Mouse (Mus musculus) kidney, embryonic 14.5 days (tissue): Measurements from ENCODE around the gene Dcdc2c. TPM values are rescaled to one million over a fixed set of nuclear protein-coding genes. Genes with fewer than 3 reads are reported as not detected.

Experiments used
- ATAC-seq: fragments of 200-750 bp; cut with Nextera tagmentation; 2 replicates; pipeline ENCODE4 v1.8.0; 2017; ENCODE audit warnings: moderate number of reproducible peaks, mild to moderate bottlenecking, moderate TSS enrichment, moderate library complexity; ENCODE audit not compliant: low FRiP score, low TSS enrichment
- H3K27ac ChIP-seq: fragments of 300-500 bp; sonication (generic); 2 replicates; pipeline ENCODE4 v1.5.1; 2014; ENCODE audit warnings: low read depth, mild to moderate bottlenecking, low read length, moderate library complexity, mixed read lengths
- H3K27me3 ChIP-seq: fragments of 300-500 bp; sonication (generic); 2 replicates; pipeline ENCODE4 v1.6.1; 2014; ENCODE audit warnings: mild to moderate bottlenecking, low read length; ENCODE audit not compliant: control insufficient read depth, insufficient read depth
- H3K36me3 ChIP-seq: fragments of 300-500 bp; sonication (generic); 2 replicates; pipeline ENCODE4 v1.6.1; 2014; ENCODE audit warnings: low read length, mixed read lengths; ENCODE audit not compliant: control insufficient read depth, insufficient read depth
- H3K4me1 ChIP-seq: fragments of 300-500 bp; sonication (generic); 2 replicates; pipeline ENCODE4 v1.6.1; 2014; ENCODE audit warnings: low read length, mixed read lengths; ENCODE audit not compliant: control insufficient read depth, insufficient read depth
- H3K4me2 ChIP-seq: fragments of 300-500 bp; sonication (generic); replicated peaks from 2 replicates; pipeline ENCODE4 v1.6.1; 2014; ENCODE audit warnings: low read depth, mild to moderate bottlenecking, low read length
- H3K4me3 ChIP-seq: fragments of 300-500 bp; sonication (generic); 2 replicates; pipeline ENCODE4 v1.5.1; 2014; ENCODE audit warnings: mild to moderate bottlenecking, low read length
- H3K9ac ChIP-seq: fragments of 300-500 bp; sonication (generic); 2 replicates; pipeline ENCODE4 v1.6.1; 2014; ENCODE audit warnings: low read depth, mild to moderate bottlenecking, low read length, moderate library complexity
- H3K9me3 ChIP-seq: fragments of 300-500 bp; sonication (generic); 2 replicates; pipeline ENCODE4 v1.6.1; 2016; ENCODE audit warnings: low read length; ENCODE audit not compliant: control insufficient read depth
- WGBS: fragments of 180-500 bp; shearing (Covaris S2); extraction: QIAGEN DNeasy Blood & Tissue Kit; methylation state at CpG from one replicate; pipeline ENCODE4 v1.1.7; 2014; 5-methylcytosine and 5-hydroxymethylcytosine counted together
- polyA plus RNA-seq: library from polyadenylated mRNA; unstranded; fragments of >200 nt; fragmentation: Nextera tagmentation; extraction: Ambion mirVana; gene quantifications from 2 replicates; pipeline ENCODE4 v1.2.1, GENCODE M21; 2014

The Dcdc2c gene
- polyA plus RNA-seq, 1 experiment from 2014 or later: 0.23 TPM

GRCm38 (mm10) chr12:28582423-28582822 is 30.2 kb upstream of the Dcdc2c start, which contains the start of gene Allc:
Gene Allc (minus strand): TSS chr12:28582523.
- H3K27ac ChIP-seq: no peak within 1 kb of the TSS
- no peaks in the 10 kb centered on the region for H3K27me3 ChIP-seq
- no peak within 1 kb of the TSS for H3K9ac ChIP-seq
- H3K4me1 ChIP-seq: no peaks in the 10 kb centered on the region
- no peak within 1 kb of the TSS for H3K4me2 ChIP-seq
- H3K4me3 ChIP-seq: no peak within 1 kb of the TSS
- no peaks in the 10 kb centered on the region for H3K36me3 ChIP-seq
- no peak for ATAC-seq
- WGBS: 89% methylated on average over 8 of the region's 8 CpGs
- H3K9me3 ChIP-seq: no peaks in the 10 kb centered on the region

GRCm38 (mm10) chr12:28579132-28579531 is 26.9 kb upstream of the Dcdc2c start:
- no peaks in the 10 kb centered on the region for H3K4me1 ChIP-seq
- no peak overlapping the region for H3K4me2 ChIP-seq
- H3K27me3 ChIP-seq: no peaks in the 10 kb centered on the region
- H3K9me3 ChIP-seq: no peaks in the 10 kb centered on the region
- no peak overlapping the region for H3K4me3 ChIP-seq
- WGBS: 30% methylated on average over 4 of the region's 4 CpGs
- no peak overlapping the region for H3K9ac ChIP-seq
- H3K27ac ChIP-seq: no peak overlapping the region
- H3K36me3 ChIP-seq: no peaks in the 10 kb centered on the region
- no peak for ATAC-seq

GRCm38 (mm10) chr12:28578147-28578546 is 25.9 kb upstream of the Dcdc2c start:
- no peaks in the 10 kb centered on the region for H3K27me3 ChIP-seq
- H3K4me1 ChIP-seq: no peaks in the 10 kb centered on the region
- H3K9me3 ChIP-seq: no peaks in the 10 kb centered on the region
- H3K9ac ChIP-seq: no peak overlapping the region
- 88% methylated on average over 3 of the region's 3 CpGs for WGBS
- no peaks in the 10 kb centered on the region for H3K36me3 ChIP-seq
- no peak overlapping the region for H3K4me3 ChIP-seq
- no peak for ATAC-seq
- H3K4me2 ChIP-seq: no peak overlapping the region
- no peak overlapping the region for H3K27ac ChIP-seq

- no peak for ATAC-seq
- H3K9ac ChIP-seq: no peak overlapping the region
- WGBS: 71% methylated on average over 6 of the region's 6 CpGs
- H3K27ac ChIP-seq: no peak overlapping the region
- no peaks in the 10 kb centered on the region for H3K36me3 ChIP-seq
- no peaks in the 10 kb centered on the region for H3K4me1 ChIP-seq
- no peak overlapping the region for H3K4me2 ChIP-seq
- H3K4me3 ChIP-seq: no peak overlapping the region
- no peaks in the 10 kb centered on the region for H3K27me3 ChIP-seq
- no peaks in the 10 kb centered on the region for H3K9me3 ChIP-seq
These were observed 23.3 kb upstream of the Dcdc2c start for GRCm38 (mm10) chr12:28575366-28576070.

GRCm38 (mm10) chr12:28572241-28572640 is 20.0 kb upstream of the Dcdc2c start:
- no peak for ATAC-seq
- H3K9ac ChIP-seq: no peak overlapping the region
- H3K36me3 ChIP-seq: no peaks in the 10 kb centered on the region
- no peak overlapping the region for H3K27ac ChIP-seq
- 76% methylated on average over 2 of the region's 2 CpGs for WGBS
- no peaks in the 10 kb centered on the region for H3K9me3 ChIP-seq
- H3K4me2 ChIP-seq: no peak overlapping the region
- H3K27me3 ChIP-seq: no peaks in the 10 kb centered on the region
- no peaks in the 10 kb centered on the region for H3K4me1 ChIP-seq
- no peak overlapping the region for H3K4me3 ChIP-seq

GRCm38 (mm10) chr12:28551775-28552174 is 424 bp downstream of the Dcdc2c start:
- no peak overlapping the region for H3K4me3 ChIP-seq
- H3K4me2 ChIP-seq: peak overlapping the region; percentile 6; the same call in 1 of the 2 replicates
- no peaks in the 10 kb centered on the region; the same call in 1 of the 2 replicates for H3K4me1 ChIP-seq
- no peaks in the 10 kb centered on the region for H3K36me3 ChIP-seq
- H3K9me3 ChIP-seq: no peaks in the 10 kb centered on the region
- peak; percentile 17; the same call in 1 of the 2 replicates for ATAC-seq
- no peaks in the 10 kb centered on the region for H3K27me3 ChIP-seq
- WGBS: 50% methylated on average over 18 of the region's 18 CpGs
- H3K9ac ChIP-seq: no peak overlapping the region
- H3K27ac ChIP-seq: no peak overlapping the region

- no peak overlapping the region for H3K4me2 ChIP-seq
- no peaks in the 10 kb centered on the region for H3K27me3 ChIP-seq
- no peaks in the 10 kb centered on the region for H3K4me1 ChIP-seq
- 56% methylated on average over 4 of the region's 4 CpGs for WGBS
- H3K36me3 ChIP-seq: no peaks in the 10 kb centered on the region
- H3K4me3 ChIP-seq: no peak overlapping the region
- H3K9me3 ChIP-seq: no peaks in the 10 kb centered on the region
- no peak for ATAC-seq
- H3K27ac ChIP-seq: no peak overlapping the region
- no peak overlapping the region for H3K9ac ChIP-seq
These were observed 3.3 kb downstream of the Dcdc2c start for GRCm38 (mm10) chr12:28548887-28549286.

GRCm38 (mm10) chr12:28514264-28514775 is 37.9 kb downstream of the Dcdc2c start:
- no peak overlapping the region for H3K27ac ChIP-seq
- H3K9ac ChIP-seq: no peak overlapping the region
- WGBS: 68% methylated on average over 1 of the region's 1 CpGs
- ATAC-seq: no peak
- no peak overlapping the region for H3K4me2 ChIP-seq
- H3K36me3 ChIP-seq: no peaks in the 10 kb centered on the region
- no peak overlapping the region for H3K4me3 ChIP-seq
- no peaks in the 10 kb centered on the region for H3K9me3 ChIP-seq
- H3K4me1 ChIP-seq: no peaks in the 10 kb centered on the region
- H3K27me3 ChIP-seq: no peaks in the 10 kb centered on the region; the same call in 1 of the 2 replicates

- no peaks in the 10 kb centered on the region for H3K36me3 ChIP-seq
- no peak for ATAC-seq
- WGBS: 27% methylated on average over 5 of the region's 5 CpGs
- no peaks in the 10 kb centered on the region for H3K27me3 ChIP-seq
- H3K4me1 ChIP-seq: no peaks in the 10 kb centered on the region
- H3K9ac ChIP-seq: no peak overlapping the region
- H3K4me2 ChIP-seq: no peak overlapping the region
- H3K9me3 ChIP-seq: no peaks in the 10 kb centered on the region
- no peak overlapping the region for H3K27ac ChIP-seq
- H3K4me3 ChIP-seq: no peak overlapping the region
These were observed 42.4 kb downstream of the Dcdc2c start for GRCm38 (mm10) chr12:28509699-28510280.
